Mouse (Mus musculus) kidney, postnatal 36 days (tissue): ENCODE measurements around the gene Dcn.

Experiments used
- DNase-seq, 2 experiments: peaks; one replicate each; pipeline ENCODE4 v3.0.0; 2021 to 2022; ENCODE audit warnings: mixed read lengths in 2 of 2

The Dcn gene

DNA sequence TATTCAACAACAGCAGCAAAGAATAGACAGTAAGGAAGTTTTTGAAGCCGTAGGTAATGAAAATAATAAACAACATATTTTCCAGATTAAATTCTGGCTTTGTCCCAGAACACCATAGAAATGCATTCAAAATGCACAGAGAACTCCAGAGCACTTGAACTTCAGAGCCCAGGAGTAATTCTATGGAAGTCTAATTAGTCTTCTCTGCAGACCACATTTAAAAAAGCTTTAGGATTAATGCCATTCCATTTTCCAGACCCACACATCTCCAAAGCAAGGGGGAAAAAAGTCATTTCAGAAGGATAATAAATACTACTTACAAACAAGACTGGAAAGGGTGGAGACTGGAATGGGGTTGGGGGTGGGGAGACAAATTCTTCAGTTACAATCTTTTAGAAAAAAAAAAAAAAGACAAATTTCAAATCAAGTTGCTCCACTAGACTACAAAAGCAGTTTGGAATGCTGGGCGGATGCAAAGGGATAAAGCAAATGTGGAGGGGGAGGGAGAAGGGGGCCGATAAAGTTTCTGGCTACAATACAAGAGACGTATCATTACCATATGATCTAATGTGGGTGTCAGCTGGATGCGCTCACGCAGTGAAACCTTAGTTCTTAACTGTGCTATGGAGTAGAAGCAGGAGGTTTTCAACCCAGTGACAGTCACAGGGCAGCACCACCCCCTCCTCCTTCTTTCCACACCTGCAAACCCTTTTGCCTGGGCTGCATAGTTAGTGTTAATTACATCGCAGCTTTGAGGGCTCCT is at the start of gene Dcn:
Gene Dcn, plus strand, starts transcription at position 606 of the 763 bp plus-strand sequence.
- DNase-seq: peak; percentile 15 to 18

DNA sequence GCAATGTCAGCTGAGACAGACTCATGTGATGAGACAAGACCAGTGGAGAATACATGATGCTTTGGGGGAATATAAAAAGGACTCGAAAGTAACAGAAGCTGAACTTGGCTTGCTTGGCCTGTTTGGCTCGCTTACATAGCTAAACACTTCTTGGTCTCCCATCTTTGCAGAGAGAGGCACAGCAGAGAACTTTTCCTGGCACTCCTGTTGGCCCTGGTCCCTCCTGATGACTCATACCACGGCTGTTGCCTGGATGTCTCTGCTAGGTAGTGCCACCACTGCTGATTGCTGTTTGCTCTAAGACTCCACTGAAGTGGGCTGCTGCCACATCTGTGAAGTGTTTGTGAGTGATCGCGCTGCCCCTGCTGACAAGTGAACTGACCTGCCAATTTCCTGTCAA is 42.7 kb upstream of the Dcn start:
- no peak for DNase-seq

DNA sequence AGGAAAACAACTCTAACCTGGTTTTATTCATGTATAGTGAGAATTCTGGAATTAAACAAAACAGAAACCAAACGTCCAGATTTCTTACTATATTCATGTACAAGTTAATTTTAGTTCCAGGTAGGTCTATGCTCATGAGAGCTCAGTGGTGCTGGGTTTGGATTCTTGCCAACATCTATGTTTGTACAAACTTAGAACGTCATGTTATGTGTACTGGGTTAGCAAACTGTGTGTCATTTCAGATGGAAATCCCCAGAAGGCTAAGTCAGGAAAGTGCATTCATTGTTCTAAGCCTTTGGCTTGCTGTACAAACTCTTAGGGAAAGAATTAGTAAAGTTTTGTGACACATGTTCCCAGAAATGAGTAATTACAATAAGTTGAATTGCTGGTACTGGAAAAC is 37.1 kb upstream of the Dcn start:
- no peak for DNase-seq

DNA sequence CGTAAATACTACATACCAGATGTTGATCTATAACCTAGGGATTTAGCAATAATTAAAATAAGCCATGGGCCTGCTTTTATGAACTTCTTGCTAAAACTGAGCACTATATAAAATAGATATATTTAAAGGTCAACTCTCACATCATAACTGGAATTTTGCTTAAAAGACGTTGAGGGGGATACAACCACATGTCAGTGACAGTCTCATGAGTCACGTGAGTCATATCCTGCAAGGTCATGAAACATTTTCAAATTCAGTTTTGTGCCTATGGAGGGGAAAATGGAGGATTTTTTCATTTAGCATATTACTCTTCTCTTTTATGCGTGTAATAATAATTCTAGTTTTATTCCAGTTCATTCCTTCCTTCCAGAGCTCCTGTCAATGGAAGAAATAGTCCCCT is 32.9 kb upstream of the Dcn start:
- no peak for DNase-seq

DNA sequence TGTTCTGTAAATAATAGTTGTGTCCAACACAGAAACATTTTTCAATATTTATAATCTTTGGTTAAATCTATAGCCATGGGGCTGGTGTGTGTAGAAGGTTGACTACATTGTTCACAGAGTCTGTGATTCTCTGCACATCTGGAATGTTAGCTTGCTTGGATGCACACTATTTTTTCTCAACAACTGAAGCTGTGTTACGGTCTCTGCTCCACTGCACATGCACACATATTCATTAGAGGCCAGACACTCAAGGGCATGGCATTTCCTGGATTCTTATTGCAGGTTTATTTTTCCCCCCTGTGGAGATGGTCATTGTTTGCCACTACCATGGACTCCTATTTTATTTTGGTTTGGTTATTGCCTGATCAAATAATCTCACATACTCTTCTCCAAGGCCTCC is 26.5 kb upstream of the Dcn start:
- no peak for DNase-seq

DNA sequence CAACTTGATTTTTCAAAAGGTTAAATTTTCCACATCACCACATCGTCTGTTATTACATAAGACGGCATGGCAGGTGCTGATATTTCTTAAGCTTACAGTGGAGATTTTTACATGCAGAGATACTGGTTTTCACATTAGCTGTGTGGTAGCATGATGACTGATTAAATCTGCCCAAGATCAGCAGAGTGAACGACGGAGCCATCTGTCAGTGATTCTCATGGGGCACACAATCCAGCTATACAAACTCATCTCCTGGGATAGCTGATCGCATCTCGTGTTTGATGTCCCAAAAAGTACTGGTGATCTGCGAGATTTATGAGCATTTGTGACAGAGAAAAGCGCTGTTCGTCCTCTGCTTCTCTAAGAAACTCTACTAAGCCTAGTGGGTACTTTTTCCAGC is 25.9 kb upstream of the Dcn start:
- DNase-seq: no peak

DNA sequence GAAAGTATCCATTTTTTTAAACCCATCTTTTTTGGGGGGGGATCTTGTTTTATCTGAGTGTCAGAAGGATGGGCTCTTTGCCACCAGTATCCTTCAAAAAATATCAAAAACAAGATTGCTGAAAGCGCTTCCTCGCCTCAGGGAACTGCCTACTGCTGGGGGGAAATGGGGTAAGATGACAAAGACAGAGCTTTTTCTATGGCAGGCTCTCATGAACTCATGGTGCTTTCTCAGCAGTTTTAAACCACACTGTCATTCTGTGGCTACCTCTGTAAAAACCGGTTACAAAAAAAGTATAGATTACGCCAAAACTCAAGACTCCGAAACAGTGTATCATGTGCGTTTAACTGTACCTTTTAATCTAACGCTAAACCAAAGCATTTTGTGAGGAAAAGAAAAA is 22.4 kb upstream of the Dcn start:
- no peak for DNase-seq

DNA sequence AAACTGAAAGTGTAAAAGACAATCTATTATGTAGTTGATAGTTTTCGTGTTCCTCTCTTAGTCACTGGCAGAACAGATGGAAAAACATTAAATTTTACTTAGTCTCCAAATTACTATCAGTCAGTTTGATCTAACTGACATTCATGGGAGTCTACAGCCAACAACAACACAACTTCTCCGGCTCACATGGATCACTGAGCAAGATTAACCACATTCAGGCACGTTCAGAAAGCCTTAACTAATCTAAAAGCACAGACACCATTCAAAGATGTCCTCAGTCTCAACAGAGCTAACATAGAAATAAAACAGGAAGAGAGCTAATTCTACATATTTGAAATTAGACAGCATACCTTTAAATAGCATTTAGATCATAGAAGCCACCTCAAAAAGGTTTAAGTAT is 12.6 kb upstream of the Dcn start:
- DNase-seq: no peak

DNA sequence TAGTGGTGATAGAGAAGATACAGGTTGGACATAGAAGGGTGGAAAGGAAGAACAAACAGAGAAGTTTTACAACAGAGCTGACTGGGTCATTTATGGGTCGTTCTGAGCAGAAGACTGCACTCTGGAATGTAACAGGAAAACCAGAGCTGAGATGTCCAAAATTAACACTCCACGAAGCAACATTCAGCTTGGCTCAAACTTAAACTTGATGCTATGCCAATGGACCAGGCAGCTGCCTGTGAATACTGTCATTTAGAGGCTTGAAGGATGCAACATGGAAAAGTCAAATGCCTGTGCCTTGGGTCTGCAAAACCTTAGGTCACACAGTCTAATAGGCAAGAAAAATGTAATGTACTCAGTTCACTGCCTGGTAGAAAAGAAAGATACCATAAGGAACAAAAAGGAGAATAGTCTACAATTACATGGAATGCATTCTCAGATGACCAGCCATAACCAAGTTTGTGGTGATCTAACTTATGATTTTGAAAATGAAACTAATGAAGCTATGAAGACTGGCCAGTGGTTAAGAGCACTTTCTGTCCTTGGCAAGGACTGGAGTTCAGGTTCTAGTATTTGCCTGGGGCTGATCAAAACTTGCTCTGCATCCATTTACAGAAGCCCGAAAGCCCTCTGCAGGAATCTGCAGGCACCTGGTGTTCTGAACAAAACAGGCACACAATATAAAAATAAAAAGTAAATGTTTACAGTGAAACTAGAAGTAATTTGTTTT is 9.8 kb upstream of the Dcn start:
- peak in 1 of 2 experiments; percentile 8 for DNase-seq

DNA sequence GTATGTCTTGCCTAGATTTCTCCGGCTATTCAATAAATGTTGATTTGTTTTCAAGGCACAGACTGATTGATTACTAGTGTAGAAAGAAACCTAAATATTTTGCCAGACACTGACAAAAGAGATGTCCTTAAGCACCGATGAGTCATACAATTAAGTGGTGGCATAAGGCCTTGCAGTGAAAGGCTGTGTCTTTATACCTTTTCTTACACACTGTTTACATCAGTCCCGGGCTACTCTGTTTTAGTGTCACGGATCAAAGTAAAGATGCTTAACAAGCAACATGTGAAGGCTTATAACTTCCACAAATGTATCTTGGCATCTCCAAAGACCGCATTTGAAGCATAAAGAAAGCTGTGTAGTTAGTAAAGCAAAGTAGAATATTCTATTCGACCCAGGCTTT is 3.9 kb upstream of the Dcn start:
- DNase-seq: no peak

DNA sequence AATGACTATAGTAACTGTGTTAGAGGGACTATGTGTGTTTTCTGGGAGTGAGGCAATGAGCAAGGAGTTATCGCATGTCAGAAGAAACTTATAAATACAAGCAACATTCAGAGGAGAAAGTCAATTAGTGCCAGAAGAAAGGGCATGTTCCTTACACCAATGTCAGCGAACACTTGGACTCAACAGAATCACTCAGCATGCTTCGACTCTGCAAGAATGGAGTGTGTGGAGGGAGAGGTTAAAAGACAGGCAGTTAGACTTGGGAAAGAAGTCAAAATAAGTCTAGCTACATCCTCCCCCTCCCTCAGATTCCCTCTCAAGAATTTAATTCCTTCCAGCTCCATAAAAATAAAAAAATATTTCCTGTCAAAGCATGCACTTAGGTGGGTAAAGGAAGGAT is 1.1 kb upstream of the Dcn start:
- no peak for DNase-seq

DNA sequence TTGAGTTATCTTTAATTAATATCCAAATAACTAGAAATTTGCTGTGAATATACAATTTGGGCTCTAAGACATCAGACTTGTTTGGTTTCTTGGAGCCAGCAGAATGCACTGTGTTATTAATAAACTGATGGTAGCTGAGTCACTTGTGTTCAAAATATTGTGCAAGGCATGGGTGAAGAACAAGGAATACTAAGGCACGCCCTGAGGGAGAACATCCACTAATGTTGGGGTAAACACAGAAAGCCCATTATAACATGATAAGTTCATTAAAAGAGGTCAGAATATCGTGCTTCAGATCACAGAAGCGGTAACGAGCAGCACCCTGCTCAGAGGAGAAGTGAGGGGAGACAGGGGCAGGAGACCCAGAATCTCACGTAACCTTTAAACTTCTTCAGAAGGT is 2.7 kb downstream of the Dcn start:
- no peak for DNase-seq

DNA sequence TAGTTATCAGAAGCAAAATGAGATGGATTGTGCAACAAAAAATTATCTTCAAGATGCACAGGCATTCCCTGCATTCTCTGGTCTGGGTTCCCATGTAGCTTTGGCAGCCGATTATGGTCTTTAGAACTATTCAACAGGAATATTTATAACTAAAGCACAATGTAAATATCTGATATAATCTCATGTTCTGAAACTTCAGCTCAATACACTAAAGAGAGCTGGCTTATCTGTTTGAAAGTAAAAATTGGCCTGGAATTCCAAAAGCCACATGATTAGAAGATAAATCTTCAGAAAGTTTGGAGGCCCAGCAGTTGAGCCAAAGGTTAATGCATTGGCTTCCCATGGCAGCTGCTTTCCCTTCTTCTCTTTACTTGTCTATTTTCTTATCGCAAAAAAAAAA is 4.6 kb downstream of the Dcn start:
- no peak for DNase-seq

DNA sequence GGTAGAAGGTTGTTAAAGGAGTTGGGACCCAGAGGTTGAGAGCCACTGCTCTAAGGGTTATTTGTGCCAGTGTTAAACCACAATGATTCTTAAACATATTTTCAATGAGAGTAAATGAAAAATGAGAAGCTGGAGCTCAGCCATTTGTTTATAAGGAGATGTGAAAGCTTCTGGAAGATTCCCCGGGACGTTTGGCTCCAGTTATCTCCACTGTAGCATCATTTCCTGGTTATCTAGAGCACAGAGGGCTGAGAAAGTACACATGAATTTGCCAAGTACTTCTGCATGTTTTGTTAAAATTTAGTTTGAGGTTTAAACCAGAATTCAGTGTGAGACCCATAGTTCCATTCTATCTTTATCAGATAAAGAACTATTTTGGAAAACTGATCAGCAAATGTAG is 5.7 kb downstream of the Dcn start:
- DNase-seq: peak in 1 of 2 experiments; percentile 30

DNA sequence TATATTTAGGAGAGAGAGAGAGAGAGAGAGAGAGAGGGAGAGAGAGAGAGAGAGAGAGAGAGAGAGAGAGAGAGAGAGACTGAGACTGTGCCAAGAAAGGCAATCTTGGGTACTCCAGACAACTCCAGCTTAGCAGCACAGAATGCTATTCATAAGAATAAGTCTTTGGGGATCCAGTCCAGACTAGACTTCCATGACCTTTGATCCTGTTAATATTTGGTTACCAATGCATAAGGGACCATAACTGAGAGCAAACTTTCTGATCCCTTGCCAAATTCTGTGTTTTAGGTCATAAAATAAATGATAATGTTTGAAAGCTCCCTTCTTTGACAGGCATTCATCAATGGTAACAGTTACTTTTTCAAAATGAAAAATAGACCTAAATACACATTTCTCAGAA is 6.7 kb downstream of the Dcn start:
- DNase-seq: no peak

DNA sequence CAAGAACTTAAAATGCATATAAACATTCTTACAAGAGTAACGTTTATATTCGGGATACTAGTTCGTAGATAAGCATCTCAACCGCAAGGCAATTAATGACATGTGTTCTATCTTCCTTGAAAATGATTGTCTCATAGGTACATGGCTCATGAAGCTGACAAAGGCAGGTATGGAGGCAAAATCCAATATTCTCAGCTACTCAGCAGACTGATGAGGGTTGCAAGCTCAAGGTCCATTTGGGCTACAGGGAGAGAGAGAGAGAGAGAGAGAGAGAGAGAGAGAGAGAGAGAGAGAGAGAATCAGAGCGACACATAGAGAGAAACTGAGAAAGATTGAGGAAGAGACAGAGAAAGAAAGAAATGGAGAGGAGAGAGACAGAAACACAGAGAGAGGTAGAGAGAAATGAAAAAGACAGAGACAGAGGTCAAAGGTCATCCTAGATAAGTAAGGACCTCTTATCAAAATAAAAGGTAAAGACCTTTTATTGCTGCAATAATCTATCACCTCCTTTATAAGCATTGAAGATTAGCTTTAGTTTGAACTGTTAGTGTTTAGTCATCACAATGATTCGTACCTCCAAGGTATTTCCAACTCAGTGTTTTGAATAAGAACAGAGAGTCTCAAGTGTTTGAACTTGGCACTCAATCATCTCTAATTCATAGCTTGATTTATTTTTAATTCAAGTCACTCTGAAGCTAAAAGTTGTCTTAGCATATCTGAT is 8.0 kb downstream of the Dcn start:
- no peak for DNase-seq

DNA sequence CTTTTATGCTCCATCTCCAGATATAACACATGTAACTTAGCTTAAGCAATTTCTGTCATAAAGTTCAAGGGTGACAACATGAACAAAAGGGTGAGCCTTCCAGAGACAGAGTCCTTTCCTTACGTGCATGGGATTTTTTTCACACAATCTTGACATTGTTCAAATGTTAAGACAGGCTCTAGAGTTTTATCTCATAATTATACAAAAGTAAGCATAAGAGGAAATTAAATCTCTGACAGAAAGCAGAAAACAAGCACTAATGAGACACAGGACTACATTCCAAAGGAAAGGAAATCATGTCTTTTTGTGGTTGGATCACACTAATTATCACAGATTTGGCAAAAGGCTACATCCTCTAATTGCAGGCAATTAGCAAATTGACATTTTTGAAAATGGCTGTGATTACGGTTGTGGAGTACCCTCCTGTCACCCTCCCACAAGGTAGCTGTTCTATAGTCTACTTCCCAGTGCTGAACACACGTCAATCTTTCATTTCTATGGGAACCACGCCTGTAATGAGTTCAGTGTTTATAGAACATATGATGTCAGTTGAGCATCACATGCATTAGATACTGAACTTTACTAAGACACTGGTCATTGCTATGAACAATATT is 13.1 kb downstream of the Dcn start:
- no peak for DNase-seq

DNA sequence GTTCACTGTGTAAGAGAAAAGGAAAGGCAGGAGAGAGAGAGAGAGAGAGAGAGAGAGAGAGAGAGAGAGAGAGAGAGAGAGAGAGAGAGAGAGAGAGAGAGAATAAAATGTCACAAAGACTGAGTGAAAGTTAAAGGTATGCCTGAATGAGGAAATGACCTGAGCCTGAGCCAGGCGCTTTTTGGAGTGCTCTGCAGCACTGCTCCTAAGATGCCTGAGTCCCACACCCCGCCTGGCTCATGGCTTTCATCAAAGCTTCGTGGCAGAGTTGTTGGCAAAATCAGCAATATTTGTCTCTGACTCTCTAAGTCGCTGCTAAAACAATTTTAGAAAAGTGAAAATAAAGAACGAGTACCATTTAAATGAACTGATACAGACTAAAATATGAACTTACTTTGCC is 18.2 kb downstream of the Dcn start:
- no peak for DNase-seq

DNA sequence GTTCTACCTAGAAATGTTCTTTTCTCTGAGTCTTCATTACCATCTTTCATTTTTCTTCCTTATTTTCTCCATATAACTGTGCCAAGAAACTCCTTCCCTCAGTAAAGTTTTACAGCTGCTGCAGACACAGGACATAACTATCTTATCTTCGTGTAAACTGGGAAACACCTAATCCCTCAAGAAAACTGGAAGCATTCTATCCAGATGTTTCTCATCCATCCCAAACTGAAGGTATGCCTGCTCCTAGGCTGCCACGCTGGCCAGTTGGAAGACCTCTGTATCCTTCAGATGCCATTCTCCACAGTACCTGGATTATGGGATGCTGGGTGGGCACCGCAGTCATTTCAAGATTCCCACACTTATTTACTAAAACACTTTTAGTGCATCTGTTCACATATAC is 44.0 kb downstream of the Dcn start:
- DNase-seq: no peak

DNA sequence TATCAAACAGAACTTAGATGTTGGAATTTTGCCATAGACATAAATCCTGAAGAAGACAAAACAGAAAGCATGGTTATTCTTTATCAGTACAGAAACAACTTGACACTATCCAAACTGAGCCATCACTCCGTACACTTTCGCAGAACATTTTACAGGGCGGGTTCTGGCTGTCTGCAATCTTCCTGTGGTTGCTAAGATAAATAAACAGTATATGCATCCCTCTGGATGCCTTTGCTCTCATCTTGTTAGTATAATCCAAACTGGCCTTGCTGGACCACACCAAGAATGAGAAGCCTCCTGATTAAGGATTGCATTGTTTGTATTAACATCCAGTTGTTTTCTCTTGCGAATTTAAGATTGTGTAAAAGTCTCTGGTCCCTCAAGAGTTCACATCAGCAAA is 56.3 kb downstream of the Dcn start:
- DNase-seq: no peak

DNA sequence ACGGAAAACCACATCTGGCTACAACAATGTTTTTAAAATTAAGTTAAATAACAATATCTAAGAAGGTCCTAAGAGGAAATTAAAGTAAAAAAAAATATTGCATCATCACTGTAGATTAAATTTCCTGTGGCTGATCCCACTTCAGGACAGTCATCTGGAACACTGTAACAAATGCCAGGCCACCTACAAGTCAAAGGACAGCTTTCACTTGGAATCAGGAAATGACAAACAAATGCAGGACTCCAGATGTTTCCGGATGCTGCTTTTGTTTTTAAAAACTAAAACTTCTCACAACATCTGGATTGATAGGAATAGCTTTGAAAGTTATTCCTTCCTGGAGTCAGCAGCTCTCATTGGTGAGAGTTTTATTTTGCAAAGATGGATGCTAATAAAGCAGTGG is 57.5 kb downstream of the Dcn start:
- no peak for DNase-seq

DNA sequence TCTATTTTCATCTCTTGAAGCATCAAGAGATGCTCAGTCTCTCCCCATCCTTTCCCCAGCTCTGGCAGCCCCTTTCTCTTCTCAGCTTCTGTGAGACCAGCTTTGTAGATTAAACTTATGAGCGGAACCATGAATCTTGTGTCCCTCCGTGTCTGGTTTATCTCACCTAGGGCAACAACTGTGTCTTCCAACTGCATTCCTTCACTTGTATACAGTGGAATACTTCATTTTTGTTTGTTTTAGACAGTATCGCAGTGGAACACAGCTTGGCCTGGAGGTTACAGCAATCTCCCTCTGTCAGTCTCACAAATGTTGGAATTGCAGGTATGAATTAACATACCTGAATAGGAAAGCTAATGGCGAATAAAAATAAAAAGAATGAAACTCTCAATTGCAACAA is 58.8 kb downstream of the Dcn start:
- no peak for DNase-seq

DNA sequence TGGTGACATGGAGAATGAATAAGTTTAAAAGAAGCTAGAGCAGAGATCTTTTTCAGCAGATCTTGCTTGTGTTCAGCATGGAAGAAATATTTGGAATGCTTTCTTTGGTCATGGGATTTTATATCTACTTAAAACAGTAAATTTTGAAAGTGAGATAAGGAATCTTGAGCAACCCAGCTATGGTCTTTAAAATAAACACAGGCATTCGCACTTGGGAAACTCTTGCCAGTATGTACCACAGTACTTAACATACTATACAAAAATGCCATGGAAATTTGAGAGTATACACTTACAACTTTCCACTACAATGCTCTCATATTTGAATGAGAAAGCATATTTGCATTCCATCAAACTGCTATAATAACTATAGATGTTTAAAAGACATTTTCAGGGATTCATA is 68.3 kb downstream of the Dcn start:
- no peak for DNase-seq
